In genomic region chrX:38635638-38635931, GRCm38 (mm10) we compare ENCODE assay signal across 8 mouse cellular contexts. TPM values are rescaled to one million over a fixed set of nuclear protein-coding genes. Genes with fewer than 3 reads are reported as not detected.
DNase-seq lines count a peak whose midpoint lies in the region; ATAC-seq and TF ChIP-seq lines count a peak whose summit lies in the region.

No protein-coding gene starts in this region.

- no peaks in the 10 kb centered on the region for H3K27me3 ChIP-seq in kidney, embryonic 15.5 days
- H3K27me3 ChIP-seq in embryonic facial prominence, embryonic 12.5 days = no peaks in the 10 kb centered on the region
- no peaks in the 10 kb centered on the region for H3K27me3 ChIP-seq in intestine, embryonic 14.5 days (replicated peaks; ENCODE audit: control insufficient read depth, insufficient read depth, low read length)
- H3K27me3 ChIP-seq in midbrain, postnatal 0 days (ENCODE audit: insufficient read depth, low read length) = no peaks in the 10 kb centered on the region

- no peaks in the 10 kb centered on the region for H3K36me3 ChIP-seq in kidney, embryonic 15.5 days
- H3K36me3 ChIP-seq in embryonic facial prominence, embryonic 12.5 days = no peaks in the 10 kb centered on the region
- no peaks in the 10 kb centered on the region for H3K36me3 ChIP-seq in intestine, embryonic 14.5 days (ENCODE audit: control insufficient read depth, insufficient read depth, low read length)
- H3K36me3 ChIP-seq in midbrain, postnatal 0 days (ENCODE audit: insufficient read depth, low read length) = no peaks in the 10 kb centered on the region

- no peak for TF ChIP-seq CTCF in midbrain, postnatal 0 days (IDR thresholded peaks at IDR 0.05)

- H3K27ac ChIP-seq in kidney, embryonic 15.5 days = no peak overlapping the region; the same call in 1 of the 2 replicates
- H3K27ac ChIP-seq in embryonic facial prominence, embryonic 12.5 days = no peak overlapping the region
- peak overlapping the region; percentile 54; the same call in 1 of the 2 replicates for H3K27ac ChIP-seq in intestine, embryonic 14.5 days (ENCODE audit: low read depth)
- peak overlapping the region; percentile 26; the same call in 1 of the 2 replicates for H3K27ac ChIP-seq in midbrain, postnatal 0 days (ENCODE audit: low read depth, low read length)

- no peaks in the 10 kb centered on the region for H3K9me3 ChIP-seq in kidney, embryonic 15.5 days (replicated peaks)
- no peaks in the 10 kb centered on the region for H3K9me3 ChIP-seq in embryonic facial prominence, embryonic 12.5 days
- no peaks in the 10 kb centered on the region for H3K9me3 ChIP-seq in intestine, embryonic 14.5 days (ENCODE audit: control insufficient read depth, low read length)
- no peaks in the 10 kb centered on the region for H3K9me3 ChIP-seq in midbrain, postnatal 0 days (ENCODE audit: low read length)

- no peaks in the 10 kb centered on the region for H3K4me1 ChIP-seq in kidney, embryonic 15.5 days
- H3K4me1 ChIP-seq in embryonic facial prominence, embryonic 12.5 days = peaks cover 3% of the 10 kb centered on the region; the same call in 1 of the 2 replicates
- no peaks in the 10 kb centered on the region for H3K4me1 ChIP-seq in intestine, embryonic 14.5 days (replicated peaks; ENCODE audit: control insufficient read depth, insufficient read depth, low read length)
- 0 out of 2 replicates have a peak, but pooled peaks cover 3% of the 10 kb centered on the region for H3K4me1 ChIP-seq in midbrain, postnatal 0 days (ENCODE audit: insufficient read depth, low read length)

- peak overlapping the region; percentile 54 for H3K4me2 ChIP-seq in kidney, embryonic 15.5 days
- H3K4me2 ChIP-seq in embryonic facial prominence, embryonic 12.5 days (replicated peaks) = peak overlapping the region; percentile 36
- peak overlapping the region; percentile 50 for H3K4me2 ChIP-seq in intestine, embryonic 14.5 days (ENCODE audit: low read length)
- H3K4me2 ChIP-seq in midbrain, postnatal 0 days (ENCODE audit: low read depth, low read length, poor library complexity, severe bottlenecking) = peak overlapping the region; percentile 41

- H3K4me3 ChIP-seq in kidney, embryonic 15.5 days (replicated peaks) = peak overlapping the region; percentile 59
- peak overlapping the region; percentile 45; the same call in 1 of the 2 replicates for H3K4me3 ChIP-seq in embryonic facial prominence, embryonic 12.5 days
- H3K4me3 ChIP-seq in intestine, embryonic 14.5 days (ENCODE audit: low read depth, low read length) = peak overlapping the region; percentile 33
- H3K4me3 ChIP-seq in midbrain, postnatal 0 days (ENCODE audit: low read depth, low read length) = peak overlapping the region; percentile 27

- no peak for DNase-seq in kidney, postnatal 10 days
- DNase-seq in intestine, embryonic 14.5 days (ENCODE audit: low spot score) = no peak
- DNase-seq in midbrain, postnatal 0 days (ENCODE audit: low spot score) = no peak
- no peak for DNase-seq in B cell, adult 2 months
- DNase-seq in cerebellum, postnatal 14 days = no peak
- no peak for DNase-seq in c-Kit-positive CD71-positive TER-119-positive erythroid progenitor cells, embryonic 14.5 days (ENCODE audit: low spot score)

- H3K9ac ChIP-seq in kidney, embryonic 15.5 days = no peak overlapping the region
- no peak overlapping the region for H3K9ac ChIP-seq in embryonic facial prominence, embryonic 12.5 days
- H3K9ac ChIP-seq in intestine, embryonic 14.5 days (ENCODE audit: low read length) = no peak overlapping the region
- H3K9ac ChIP-seq in midbrain, postnatal 0 days (replicated peaks; ENCODE audit: low read length, poor library complexity, severe bottlenecking) = 0 out of 2 replicates have a peak overlapping the region, but pooled peaks have one; percentile 33

- ATAC-seq in kidney, embryonic 15.5 days (replicated peaks; ENCODE audit: low FRiP score) = no peak
- no peak for ATAC-seq in embryonic facial prominence, embryonic 12.5 days (ENCODE audit: insufficient number of reproducible peaks, insufficient read depth, low FRiP score, low TSS enrichment)
- ATAC-seq in intestine, embryonic 14.5 days (replicated peaks; ENCODE audit: low FRiP score, low TSS enrichment, low read depth) = peak; percentile 12; the same call in 1 of the 2 replicates
- ATAC-seq in midbrain, postnatal 0 days (ENCODE audit: low FRiP score) = peak; percentile 2; the same call in 1 of the 2 replicates

RNA-seq across cellular contexts. Expression of gene C1galt1c1, which starts 0.7 kb away (rescaled TPM):
- polyA plus RNA-seq in kidney, embryonic 15.5 days (2015; fragmentation: Nextera tagmentation; extraction: Ambion mirVana) = 32.5 and 39.4 TPM in 2 replicates
- polyA plus RNA-seq in embryonic facial prominence, embryonic 12.5 days (2016; fragmentation: Nextera tagmentation; extraction: Ambion mirVana) = 21.9 and 23.1 TPM in 2 replicates
- 42.0 and 46.4 TPM in 2 replicates for polyA plus RNA-seq in intestine, embryonic 14.5 days (2014; fragmentation: Nextera tagmentation; extraction: Ambion mirVana)
- 12.9 and 15.2 TPM in 2 replicates for total RNA-seq in midbrain, postnatal 0 days (2014; rRNA removed)
- 21.7 and 22.2 TPM in 2 replicates for polyA plus RNA-seq in midbrain, postnatal 0 days (2015; fragmentation: Nextera tagmentation; extraction: Ambion mirVana)

RNA-seq across cellular contexts. Expression of gene Mcts1, which starts 35.2 kb away (rescaled TPM):
- polyA plus RNA-seq in kidney, embryonic 15.5 days (2015; fragmentation: Nextera tagmentation; extraction: Ambion mirVana) = 84.3 and 91.2 TPM in 2 replicates
- polyA plus RNA-seq in embryonic facial prominence, embryonic 12.5 days (2016; fragmentation: Nextera tagmentation; extraction: Ambion mirVana) = 94.7 and 94.9 TPM in 2 replicates
- polyA plus RNA-seq in intestine, embryonic 14.5 days (2014; fragmentation: Nextera tagmentation; extraction: Ambion mirVana) = 86.0 and 86.4 TPM in 2 replicates
- 57.0 and 61.8 TPM in 2 replicates for total RNA-seq in midbrain, postnatal 0 days (2014; rRNA removed)
- polyA plus RNA-seq in midbrain, postnatal 0 days (2015; fragmentation: Nextera tagmentation; extraction: Ambion mirVana) = 173 and 180 TPM in 2 replicates

RNA-seq across cellular contexts. Expression of gene Cul4b, which starts 59.6 kb away (rescaled TPM):
- 31.5 and 32.4 TPM in 2 replicates for polyA plus RNA-seq in kidney, embryonic 15.5 days (2015; fragmentation: Nextera tagmentation; extraction: Ambion mirVana)
- polyA plus RNA-seq in embryonic facial prominence, embryonic 12.5 days (2016; fragmentation: Nextera tagmentation; extraction: Ambion mirVana) = 46.9 and 48.8 TPM in 2 replicates
- 38.3 and 39.0 TPM in 2 replicates for polyA plus RNA-seq in intestine, embryonic 14.5 days (2014; fragmentation: Nextera tagmentation; extraction: Ambion mirVana)
- 19.3 and 27.0 TPM in 2 replicates for total RNA-seq in midbrain, postnatal 0 days (2014; rRNA removed)
- polyA plus RNA-seq in midbrain, postnatal 0 days (2015; fragmentation: Nextera tagmentation; extraction: Ambion mirVana) = 14.4 and 14.6 TPM in 2 replicates

Comparison
In these comparisons a context has a peak if more than half of its experiments do, and no peak if none do; other contexts are left out.
1. ATAC-seq: peak in intestine, embryonic 14.5 days (single experiment) and midbrain, postnatal 0 days (single experiment); none in kidney, embryonic 15.5 days (single experiment) and embryonic facial prominence, embryonic 12.5 days (single experiment).
2. H3K27ac ChIP-seq: peak in intestine, embryonic 14.5 days (single experiment) and midbrain, postnatal 0 days (single experiment); none in kidney, embryonic 15.5 days (single experiment) and embryonic facial prominence, embryonic 12.5 days (single experiment).
3. Peak in every context shown above with its lines, with median percentiles within 50 percentile points of each other: H3K4me2 ChIP-seq and H3K4me3 ChIP-seq.